Mouse (Mus musculus): Measurements from ENCODE around the gene Mta2. TPM values are rescaled to one million over a fixed set of nuclear protein-coding genes. Genes with fewer than 3 reads are reported as not detected.
A peak's percentile ranks its signal among the peaks of the same experiment; 100 is the strongest.

Gene Mta2
- polyA plus RNA-seq, 1 experiment from 2014 or later = 53.1 TPM

DNA sequence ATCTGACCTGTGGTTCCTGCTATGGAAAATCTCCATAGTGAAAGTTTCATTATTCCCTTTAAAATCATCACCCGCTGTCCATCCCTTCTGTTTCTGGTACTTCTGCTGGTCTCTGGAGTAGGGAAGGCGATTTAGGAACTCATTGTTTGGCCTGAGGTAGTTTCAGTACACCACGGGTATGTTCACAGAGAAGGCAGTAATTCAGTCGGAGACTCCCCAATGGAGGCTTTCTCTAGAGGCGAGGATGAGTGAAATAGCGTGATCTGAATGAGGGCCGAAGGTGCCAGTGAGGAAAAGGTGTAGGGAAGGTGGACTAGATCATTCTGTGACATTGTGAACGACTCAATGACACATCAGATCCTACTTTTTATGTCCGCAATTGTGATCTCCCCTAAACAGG, 12.5 kb downstream of the Mta2 start:
- H3K27me3 ChIP-seq (replicated peaks; ENCODE audit: control insufficient read depth, insufficient read depth, low read length) = no peaks in the 10 kb centered on the region
- WGBS = 7% methylated on average over 9 of the region's 9 CpGs
- no peak for ATAC-seq
- H3K27ac ChIP-seq (ENCODE audit: low read depth, low read length) = peak overlapping the region; percentile 41
- peaks cover 39% of the 10 kb centered on the region for H3K36me3 ChIP-seq (ENCODE audit: control insufficient read depth, insufficient read depth)
- H3K4me3 ChIP-seq (ENCODE audit: low read depth, low read length) = peak overlapping the region; percentile 53
- no peaks in the 10 kb centered on the region for H3K9me3 ChIP-seq (ENCODE audit: control insufficient read depth)
- peak overlapping the region; percentile 81 for H3K4me2 ChIP-seq (replicated peaks; ENCODE audit: low read depth)
- no peak for TF ChIP-seq CTCF (IDR thresholded peaks at IDR 0.05; ENCODE audit: low read depth)
- no peaks in the 10 kb centered on the region for H3K4me1 ChIP-seq (replicated peaks; ENCODE audit: control insufficient read depth, insufficient read depth, low read length)
- peak overlapping the region; percentile 48 for H3K9ac ChIP-seq (ENCODE audit: low read depth, low read length)

DNA sequence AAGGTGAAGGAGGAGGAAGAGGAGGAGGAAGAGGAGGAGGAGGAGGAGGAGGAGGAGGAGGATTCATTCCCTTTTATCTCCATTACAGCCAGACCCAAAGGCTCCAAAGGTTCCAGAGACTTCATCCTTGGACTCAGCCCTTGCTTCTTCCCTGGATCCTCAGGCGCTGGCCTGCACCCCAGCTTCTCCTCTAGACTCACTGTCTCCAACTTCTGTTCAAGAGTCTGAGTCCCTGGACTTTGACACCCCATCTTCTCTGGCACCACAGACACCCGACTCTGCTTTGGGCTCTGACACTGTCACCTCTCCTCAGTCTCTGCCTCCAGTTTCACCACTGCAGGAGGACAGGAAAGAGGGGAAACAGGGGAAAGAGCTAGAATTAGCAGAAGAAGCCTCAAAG, 20.6 kb downstream of the Mta2 start:
- H3K36me3 ChIP-seq (ENCODE audit: control insufficient read depth, insufficient read depth) = peaks cover 64% of the 10 kb centered on the region
- ATAC-seq = no peak
- H3K9ac ChIP-seq (ENCODE audit: low read depth, low read length) = no peak overlapping the region
- TF ChIP-seq CTCF (IDR thresholded peaks at IDR 0.05; ENCODE audit: low read depth) = no peak
- no peak overlapping the region for H3K27ac ChIP-seq (ENCODE audit: low read depth, low read length)
- 0 out of 2 replicates have a peak, but pooled peaks cover 5% of the 10 kb centered on the region for H3K4me1 ChIP-seq (replicated peaks; ENCODE audit: control insufficient read depth, insufficient read depth, low read length)
- H3K27me3 ChIP-seq (replicated peaks; ENCODE audit: control insufficient read depth, insufficient read depth, low read length) = no peaks in the 10 kb centered on the region
- H3K4me2 ChIP-seq (replicated peaks; ENCODE audit: low read depth) = no peak overlapping the region
- no peaks in the 10 kb centered on the region for H3K9me3 ChIP-seq (ENCODE audit: control insufficient read depth)
- H3K4me3 ChIP-seq (ENCODE audit: low read depth, low read length) = no peak overlapping the region
- WGBS = 73% methylated on average over 2 of the region's 2 CpGs

DNA sequence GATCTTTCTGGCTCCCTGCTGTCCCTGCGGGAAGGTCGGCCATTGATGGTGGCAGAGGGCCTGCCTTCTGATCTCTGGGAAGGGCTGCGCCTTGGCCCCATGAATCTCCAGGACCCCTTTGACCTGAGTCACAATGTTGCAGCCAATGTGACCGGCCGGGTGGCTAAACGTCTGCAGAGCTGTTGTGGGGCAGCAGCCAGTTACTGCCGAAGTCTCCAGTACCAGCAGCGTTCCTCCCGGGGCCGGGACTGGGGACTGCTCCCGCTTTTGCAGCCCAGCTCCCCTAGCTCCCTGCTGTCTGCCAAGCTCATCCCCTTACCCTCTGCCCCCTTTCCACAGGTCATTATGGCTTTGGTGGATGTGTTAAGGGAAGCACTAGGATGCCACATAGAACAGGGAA, 23.4 kb downstream of the Mta2 start:
- Histone ChIP-seq H3K27me3 (replicated peaks; ENCODE audit: control insufficient read depth, insufficient read depth, low read length) (no peaks in the 10 kb centered on the region), H3K27ac (ENCODE audit: low read depth, low read length) (peak overlapping the region; percentile 88; the same call in 1 of the 2 replicates), H3K9ac (ENCODE audit: low read depth, low read length) (no peak overlapping the region), H3K4me2 (replicated peaks; ENCODE audit: low read depth) (no peak overlapping the region), H3K36me3 (ENCODE audit: control insufficient read depth, insufficient read depth) (peaks cover 59% of the 10 kb centered on the region), H3K4me3 (ENCODE audit: low read depth, low read length) (no peak overlapping the region), H3K4me1 (replicated peaks; ENCODE audit: control insufficient read depth, insufficient read depth, low read length) (0 out of 2 replicates have a peak, but pooled peaks cover 5% of the 10 kb centered on the region), H3K9me3 (ENCODE audit: control insufficient read depth) (no peaks in the 10 kb centered on the region)
- 87% methylated on average over 11 of the region's 11 CpGs for WGBS
- no peak for ATAC-seq
- TF ChIP-seq CTCF (IDR thresholded peaks at IDR 0.05; ENCODE audit: low read depth) = no peak

DNA sequence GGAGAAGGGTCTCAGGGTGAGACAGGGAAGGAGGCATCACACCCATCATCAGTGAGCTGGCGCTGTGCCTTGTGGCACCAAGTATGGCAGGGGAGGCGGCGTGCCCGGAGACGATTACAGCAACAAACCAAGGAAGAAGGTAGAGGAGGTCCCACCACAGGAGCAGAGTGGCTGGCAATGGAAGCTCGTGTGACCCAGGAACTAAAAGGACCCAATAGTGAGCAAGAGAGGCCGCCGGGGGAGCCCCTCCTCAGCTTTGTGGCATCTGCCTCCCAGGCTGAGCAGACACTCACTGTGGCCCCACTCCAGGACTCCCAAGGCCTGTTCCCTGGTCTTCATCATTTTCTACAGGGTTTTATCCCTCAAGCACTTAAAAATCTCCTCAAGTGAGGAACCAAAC, 24.1 kb downstream of the Mta2 start:
- H3K27me3 ChIP-seq (replicated peaks; ENCODE audit: control insufficient read depth, insufficient read depth, low read length) = no peaks in the 10 kb centered on the region
- TF ChIP-seq CTCF (IDR thresholded peaks at IDR 0.05; ENCODE audit: low read depth) = no peak
- peak overlapping the region; percentile 63 for H3K4me2 ChIP-seq (replicated peaks; ENCODE audit: low read depth)
- peak overlapping the region; percentile 88 for H3K27ac ChIP-seq (ENCODE audit: low read depth, low read length)
- 68% methylated on average over 8 of the region's 8 CpGs for WGBS
- no peaks in the 10 kb centered on the region for H3K9me3 ChIP-seq (ENCODE audit: control insufficient read depth)
- H3K9ac ChIP-seq (ENCODE audit: low read depth, low read length) = peak overlapping the region; percentile 61
- peak overlapping the region; percentile 73 for H3K4me3 ChIP-seq (ENCODE audit: low read depth, low read length)
- H3K36me3 ChIP-seq (ENCODE audit: control insufficient read depth, insufficient read depth) = peaks cover 59% of the 10 kb centered on the region
- ATAC-seq = no peak
- H3K4me1 ChIP-seq (replicated peaks; ENCODE audit: control insufficient read depth, insufficient read depth, low read length) = 0 out of 2 replicates have a peak, but pooled peaks cover 5% of the 10 kb centered on the region

DNA sequence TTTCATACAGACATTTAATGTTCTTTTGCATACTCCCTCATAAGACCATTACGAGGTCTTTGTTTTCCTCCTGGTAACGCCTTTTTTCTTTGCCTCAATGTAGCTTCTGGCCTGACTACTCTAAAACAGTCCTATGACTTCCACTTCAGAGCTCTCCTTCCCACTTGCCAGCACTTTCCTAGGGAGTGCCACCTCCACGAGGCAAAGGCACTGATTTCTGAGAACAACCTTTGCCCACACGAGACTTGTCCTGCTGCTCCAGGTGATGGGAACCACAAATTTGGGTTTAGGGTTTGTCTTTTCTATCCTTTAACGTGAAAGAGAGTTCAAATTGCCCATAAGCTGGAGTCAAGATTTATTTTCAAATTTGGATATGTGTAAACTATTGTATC, 24.5 kb downstream of the Mta2 start:
- WGBS = 15% methylated on average over 5 of the region's 5 CpGs
- Histone ChIP-seq H3K4me2 (replicated peaks; ENCODE audit: low read depth) (peak overlapping the region; percentile 63), H3K27ac (ENCODE audit: low read depth, low read length) (peak overlapping the region; percentile 88), H3K9me3 (ENCODE audit: control insufficient read depth) (no peaks in the 10 kb centered on the region), H3K4me1 (replicated peaks; ENCODE audit: control insufficient read depth, insufficient read depth, low read length) (0 out of 2 replicates have a peak, but pooled peaks cover 5% of the 10 kb centered on the region), H3K27me3 (replicated peaks; ENCODE audit: control insufficient read depth, insufficient read depth, low read length) (no peaks in the 10 kb centered on the region), H3K36me3 (ENCODE audit: control insufficient read depth, insufficient read depth) (peaks cover 59% of the 10 kb centered on the region), H3K4me3 (ENCODE audit: low read depth, low read length) (peak overlapping the region; percentile 73), H3K9ac (ENCODE audit: low read depth, low read length) (peak overlapping the region; percentile 61)
- ATAC-seq = peak; percentile 66
- no peak for TF ChIP-seq CTCF (IDR thresholded peaks at IDR 0.05; ENCODE audit: low read depth)

DNA sequence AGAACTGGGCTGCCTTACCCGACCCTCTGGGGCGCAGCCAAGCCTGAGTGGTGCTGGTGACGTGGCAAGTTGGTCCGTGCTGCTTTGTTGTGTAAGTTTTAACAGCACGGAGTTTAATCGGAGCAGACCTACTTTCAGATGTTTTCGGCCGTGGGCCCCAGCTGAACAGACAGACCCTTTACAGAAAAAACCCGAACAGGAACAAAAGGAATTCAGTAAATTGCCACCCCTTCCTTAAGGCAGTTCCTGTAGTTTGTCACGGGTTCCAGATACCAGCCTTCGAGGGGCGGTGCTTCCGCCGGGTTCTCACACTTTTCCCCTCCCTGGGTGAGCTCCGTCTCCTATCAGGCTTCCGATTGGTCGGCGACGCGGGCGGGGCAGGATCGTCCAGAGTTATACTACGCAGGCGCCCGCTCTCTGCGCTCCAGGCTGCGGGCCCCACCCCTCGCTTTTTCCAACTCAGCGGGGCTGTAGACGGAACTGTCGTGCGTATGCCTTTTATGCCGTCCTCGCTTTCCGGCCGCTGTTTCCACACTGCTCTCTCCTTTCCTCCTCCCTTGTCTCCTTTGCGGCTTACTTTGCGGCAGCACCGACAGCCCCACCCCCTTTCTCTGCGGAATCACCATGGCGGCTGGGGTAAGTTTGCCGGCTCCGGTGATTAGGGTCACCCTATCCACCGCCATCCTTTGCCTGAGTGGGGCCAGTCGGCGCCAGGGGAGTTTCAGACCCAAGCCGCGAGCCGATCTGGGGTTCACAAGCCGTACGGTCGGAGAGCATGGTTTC, 25.1 kb downstream of the Mta2 start, which contains the start of gene Eef1g:
TSS of gene Eef1g (plus strand) at position 452 of the 783 bp plus-strand sequence.
- no peak for TF ChIP-seq CTCF (IDR thresholded peaks at IDR 0.05; ENCODE audit: low read depth)
- peak; percentile 99 for ATAC-seq
- peak within 1 kb of the TSS; percentile 80 for H3K9ac ChIP-seq (ENCODE audit: low read depth, low read length)
- H3K4me2 ChIP-seq (replicated peaks; ENCODE audit: low read depth) = peak within 1 kb of the TSS; percentile 81
- WGBS = under 1% methylated on average over 52 of the region's 52 CpGs
- no peaks in the 10 kb centered on the region for H3K27me3 ChIP-seq (replicated peaks; ENCODE audit: control insufficient read depth, insufficient read depth, low read length)
- H3K36me3 ChIP-seq (ENCODE audit: control insufficient read depth, insufficient read depth) = peaks cover 59% of the 10 kb centered on the region
- no peaks in the 10 kb centered on the region for H3K9me3 ChIP-seq (ENCODE audit: control insufficient read depth)
- H3K4me3 ChIP-seq (ENCODE audit: low read depth, low read length) = peak within 1 kb of the TSS; percentile 73
- peak within 1 kb of the TSS; percentile 88 for H3K27ac ChIP-seq (ENCODE audit: low read depth, low read length)
- H3K4me1 ChIP-seq (replicated peaks; ENCODE audit: control insufficient read depth, insufficient read depth, low read length) = 0 out of 2 replicates have a peak, but pooled peaks cover 5% of the 10 kb centered on the region

Measured in intestine, postnatal 0 days (tissue).